Mouse (Mus musculus): ENCODE data around the gene Rslcan18.
A peak's percentile ranks its signal among the peaks of the same experiment; 100 is the strongest.
"Not testable (repeated sequence)": the region's sequence is repeated elsewhere in the genome, so short reads cannot be mapped to it uniquely, and the experiment has no call there.

Gene Rslcan18

DNA sequence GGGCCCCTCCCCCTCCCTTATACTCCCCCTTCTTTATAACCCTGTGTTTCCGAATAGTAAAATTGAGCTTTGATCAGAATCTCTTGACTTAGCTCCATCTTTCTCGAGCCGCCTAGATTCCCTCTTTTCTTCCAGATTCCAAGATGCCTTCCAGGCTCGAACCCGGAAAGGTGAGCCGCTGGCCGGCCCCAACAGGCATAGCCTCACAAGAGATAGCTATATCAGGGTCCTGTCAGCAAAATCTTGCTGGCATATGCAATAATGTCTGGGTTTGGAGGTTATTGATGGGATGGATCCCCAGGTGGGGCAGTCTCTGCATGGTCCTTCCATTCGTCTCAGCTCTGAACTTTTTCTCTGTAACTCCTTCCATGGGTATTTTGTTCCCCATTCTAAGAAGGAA is at the start of gene Rslcan18:
Rslcan18 (minus strand) TSS at position 101 of the 400 bp plus-strand sequence.
- DNase-seq = not testable (repeated sequence)

DNA sequence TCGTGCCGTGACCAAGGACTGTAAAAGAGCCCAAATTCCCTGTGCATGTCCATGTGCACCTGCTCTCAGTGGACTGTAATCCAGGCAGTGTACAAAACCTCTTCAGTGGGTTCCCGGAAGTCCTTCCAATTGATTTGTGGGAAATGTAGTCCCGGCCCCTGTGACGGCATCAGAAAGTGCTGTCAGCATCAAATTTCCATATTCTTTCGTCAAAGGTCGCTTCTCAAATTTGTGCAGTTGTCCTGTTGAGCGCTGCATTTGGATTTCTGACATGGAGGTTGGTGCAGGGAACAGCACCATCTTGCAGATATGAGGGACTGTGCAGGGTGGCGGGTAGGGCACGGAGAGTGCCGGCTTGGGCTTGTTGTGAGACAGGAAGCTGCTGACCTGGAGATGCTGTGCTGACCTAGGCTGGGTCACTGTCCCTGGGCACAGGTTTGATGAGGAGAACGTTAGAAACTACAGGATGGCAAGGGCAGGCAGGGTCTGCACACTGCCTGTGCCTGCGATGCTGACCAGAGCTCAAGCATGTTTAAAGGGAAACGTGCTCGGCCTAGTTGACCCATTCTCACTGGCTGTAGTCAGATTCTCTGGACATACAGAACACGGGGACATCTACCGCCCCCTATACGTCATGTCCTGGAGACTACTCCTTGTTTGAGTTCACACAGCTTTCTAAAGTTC is 12.1 kb upstream of the Rslcan18 start:
- DNase-seq = peak; percentile 57 to 73

DNA sequence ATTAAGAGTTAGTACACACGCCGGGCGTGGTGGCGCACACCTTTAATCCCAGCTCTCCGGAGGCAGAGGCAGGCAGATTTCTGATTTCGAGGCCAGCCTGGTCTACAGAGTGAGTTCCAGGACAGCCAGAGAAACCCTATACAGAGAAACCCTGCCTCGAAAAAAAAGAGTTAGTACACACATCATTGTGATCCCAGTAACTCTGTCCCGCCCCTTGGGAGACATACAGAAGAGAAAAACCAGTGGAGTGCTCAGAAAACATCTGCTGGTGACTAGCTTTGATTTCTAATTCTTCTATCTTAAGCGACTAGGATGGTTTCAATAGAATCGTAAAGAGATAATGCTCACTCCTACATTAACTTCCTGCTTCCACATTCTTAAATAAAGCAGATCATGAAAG is 11.4 kb upstream of the Rslcan18 start:
- DNase-seq = not testable (repeated sequence)

GRCm38 (mm10) chr13:67124460-67124859 is 8.4 kb upstream of the Rslcan18 start:
- DNase-seq = no peak

DNA sequence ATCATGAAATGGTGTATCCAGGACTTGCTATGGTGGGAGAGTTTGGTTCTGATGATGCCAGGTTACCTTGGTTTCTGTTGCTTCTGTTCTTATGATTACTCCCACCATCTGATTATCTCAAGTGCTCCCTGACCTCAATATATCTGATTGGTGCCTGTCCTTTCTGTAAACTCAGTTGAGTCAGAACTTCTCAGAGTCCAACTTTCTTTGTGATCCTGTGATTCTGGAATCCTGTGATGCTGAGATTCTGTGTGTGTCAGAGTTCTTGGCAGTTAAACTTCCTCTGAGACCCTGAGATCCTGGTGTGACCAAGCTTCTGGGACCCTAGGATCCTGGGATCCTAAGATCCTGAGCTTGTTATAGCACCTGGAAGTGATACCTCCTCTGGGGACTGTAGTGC is 5.3 kb upstream of the Rslcan18 start, which contains the start of gene Zfp759:
Zfp759 (plus strand) TSS at position 301 of the 400 bp plus-strand sequence.
- DNase-seq = not testable (repeated sequence)

DNA sequence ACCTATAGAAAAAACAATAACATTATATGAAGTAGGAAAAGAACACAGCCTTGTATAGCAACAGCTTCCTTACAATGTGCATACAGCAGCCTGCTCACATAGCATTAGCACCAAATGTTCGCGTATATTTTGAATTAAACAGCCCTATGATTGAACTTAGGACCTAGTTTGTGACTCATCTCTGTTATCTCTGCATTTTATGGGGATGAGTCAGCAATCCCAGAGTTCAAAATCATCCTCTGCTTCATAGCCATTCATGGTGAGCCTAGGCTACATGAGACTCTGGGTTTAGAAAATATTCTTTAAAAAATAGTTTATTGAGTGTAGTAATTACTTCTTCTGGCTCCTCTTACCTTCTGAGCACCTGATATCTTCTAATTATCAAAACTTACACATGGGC is 2.8 kb downstream of the Rslcan18 start:
- no peak for DNase-seq

DNA sequence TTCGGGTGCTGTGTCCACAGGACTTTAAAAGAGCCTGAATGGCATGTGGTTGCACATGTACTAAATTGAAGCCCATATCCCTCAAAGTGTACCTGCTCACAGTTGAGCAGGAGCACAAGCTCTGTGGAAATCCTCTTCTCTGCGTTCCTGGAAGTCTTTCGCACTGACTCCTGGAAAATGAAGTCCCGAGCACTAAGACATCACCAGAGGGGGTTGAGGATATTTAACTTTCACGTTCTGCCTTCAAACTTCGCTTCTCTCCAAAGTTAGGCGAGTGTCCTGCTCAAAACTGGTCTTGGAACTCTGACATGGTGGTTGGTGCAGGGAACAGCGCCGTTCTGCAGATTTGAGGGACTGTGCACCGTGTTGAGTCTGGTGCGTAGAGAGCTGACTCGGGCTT is 4.0 kb downstream of the Rslcan18 start:
- DNase-seq = no peak

- peak; percentile 27 to 45 for DNase-seq
Measured at GRCm38 (mm10) chr13:67108821-67109206, 7.2 kb downstream of the Rslcan18 start.

DNA sequence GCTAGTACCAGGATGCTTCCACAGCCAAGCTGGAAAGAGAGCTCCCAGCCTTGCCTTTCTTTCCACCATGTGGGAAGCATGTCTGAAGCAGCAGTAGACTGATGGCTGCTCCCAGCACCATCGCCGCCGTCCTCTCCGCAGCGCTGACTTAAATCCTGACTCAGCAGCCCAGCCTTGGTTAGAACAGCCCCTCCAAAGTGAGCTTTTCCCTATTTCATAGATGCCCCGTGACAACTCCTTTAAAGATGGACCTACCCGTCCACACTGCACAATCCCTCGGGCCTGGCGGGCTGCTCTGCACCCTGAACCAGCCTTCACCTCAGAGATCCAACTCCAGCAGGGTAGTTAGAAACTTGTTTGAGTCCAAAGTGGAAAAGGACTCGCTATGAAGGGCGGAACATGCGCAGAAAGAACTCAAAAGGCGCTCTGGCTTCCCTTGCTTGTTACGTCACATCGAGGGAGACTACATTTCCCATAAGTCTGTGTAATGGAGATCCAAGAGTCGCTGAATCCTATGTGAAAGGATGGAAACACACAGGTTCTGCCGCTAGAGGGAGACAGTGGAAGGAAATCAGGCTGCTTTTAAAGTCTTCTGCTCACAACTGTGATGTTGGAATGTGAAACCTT is 7.8 kb downstream of the Rslcan18 start, which contains the start of gene Gm28557:
Gm28557 (minus strand) TSS at position 411 of the 627 bp plus-strand sequence.
- peak; percentile 65 to 78 for DNase-seq

GRCm38 (mm10) chr13:67107681-67108080 is 8.4 kb downstream of the Rslcan18 start:
- no peak for DNase-seq

- no peak for DNase-seq
Measured at GRCm38 (mm10) chr13:67097876-67098275, 18.2 kb downstream of the Rslcan18 start, which contains the start of gene Zfp708. TSS of gene Zfp708 (minus strand) at chr13:67097976.

GRCm38 (mm10) chr13:67090154-67090553 is 25.9 kb downstream of the Rslcan18 start:
- no peak for DNase-seq

DNA sequence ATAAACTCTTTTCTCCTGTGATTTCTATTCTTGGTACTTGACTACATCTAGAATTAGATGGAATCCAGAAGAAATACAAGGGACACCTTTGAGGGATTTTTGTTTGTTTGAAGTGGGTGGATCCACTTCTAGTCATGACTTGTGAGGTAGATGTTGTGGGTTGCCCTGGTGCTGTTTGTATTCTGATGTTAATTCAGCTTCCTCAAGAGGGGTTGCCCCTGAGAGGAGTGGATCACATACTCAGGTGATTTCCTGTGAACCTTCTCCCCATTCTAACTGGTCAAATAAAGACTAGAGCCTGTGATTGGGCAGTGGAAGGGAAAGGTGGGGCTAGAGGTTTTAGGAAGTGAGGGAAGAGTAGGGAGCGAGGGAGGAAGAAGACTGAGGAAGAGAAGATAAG is 34.1 kb downstream of the Rslcan18 start:
- no peak for DNase-seq

GRCm38 (mm10) chr13:67081142-67081713 is 34.8 kb downstream of the Rslcan18 start:
- DNase-seq = peak; percentile 55 to 66

DNA sequence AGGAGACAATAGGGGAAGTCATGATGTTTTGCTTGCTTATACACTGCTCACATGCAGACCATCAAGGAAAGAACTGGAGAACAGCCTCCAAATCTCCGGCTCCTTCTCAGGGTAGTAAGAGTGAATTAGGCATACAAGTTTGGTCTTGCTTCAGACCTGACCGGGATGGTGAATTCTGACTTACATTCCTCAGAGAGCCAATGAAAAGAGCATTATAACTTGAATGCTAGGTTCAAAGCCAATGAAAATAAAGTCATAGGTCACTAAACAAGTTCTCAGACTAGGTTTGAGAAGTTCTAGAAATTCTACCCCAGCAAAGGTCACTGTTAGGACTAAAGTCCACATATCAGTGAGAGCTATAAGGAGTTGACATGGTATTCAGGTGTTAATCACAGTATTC is 38.8 kb downstream of the Rslcan18 start:
- no peak for DNase-seq

- DNase-seq = no peak
Measured at GRCm38 (mm10) chr13:67072786-67073185, 43.3 kb downstream of the Rslcan18 start.

DNA sequence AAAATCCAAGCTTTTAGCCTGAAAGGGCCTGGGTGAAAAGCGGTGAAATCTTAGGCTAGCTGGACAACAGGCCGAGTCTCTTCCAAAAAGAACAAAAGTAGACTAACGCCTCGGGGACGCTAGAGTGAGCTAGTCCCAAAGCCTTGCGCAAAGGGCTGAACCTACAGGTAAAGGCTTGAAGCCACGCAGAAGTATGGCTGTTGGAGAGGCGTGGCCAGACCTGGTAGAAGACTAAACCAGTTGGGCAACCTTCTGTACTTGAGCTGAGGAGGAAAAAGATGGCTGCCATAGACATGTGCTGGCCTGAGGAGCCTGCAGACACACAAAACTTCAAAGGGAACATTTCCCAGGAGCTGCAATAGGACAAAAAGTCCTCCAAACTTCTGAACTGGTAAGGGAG is 50.7 kb downstream of the Rslcan18 start:
- DNase-seq = no peak

- no peak for DNase-seq
Measured at GRCm38 (mm10) chr13:67062427-67062826, 53.6 kb downstream of the Rslcan18 start.

GRCm38 (mm10) chr13:67060786-67061358 is 55.2 kb downstream of the Rslcan18 start, which contains the start of gene Zfp712:
TSS of gene Zfp712 (minus strand) at chr13:67061170.
- DNase-seq = peak; percentile 77 to 86

DNA sequence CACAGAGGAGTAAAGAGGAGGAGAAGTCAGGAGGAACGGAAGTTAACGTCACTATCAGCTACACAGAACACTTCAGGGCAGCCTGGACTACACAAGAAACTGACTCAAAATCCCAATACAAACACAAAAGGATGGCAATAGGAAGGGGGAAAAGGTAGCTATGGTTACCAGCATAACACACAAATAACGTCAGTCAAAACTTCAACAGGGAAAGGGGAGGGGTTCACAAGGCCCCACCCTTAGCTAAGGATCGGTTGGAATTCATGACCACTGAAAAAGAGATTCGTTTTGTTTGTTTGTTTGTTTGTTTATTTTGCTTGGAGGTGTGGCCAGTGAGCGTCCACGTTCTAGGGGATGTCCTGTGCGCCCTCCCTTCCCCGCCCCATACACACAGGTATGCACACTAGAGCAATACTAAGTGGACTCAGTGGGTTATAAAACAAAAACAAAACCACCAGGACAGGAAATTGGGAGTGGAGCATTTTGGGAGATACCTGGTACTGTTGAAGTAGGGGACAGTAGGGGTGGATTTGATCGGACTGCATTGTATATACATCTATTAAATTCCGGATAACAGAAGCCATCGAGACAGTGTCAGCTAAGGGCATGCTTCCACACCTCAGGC is 55.8 kb downstream of the Rslcan18 start:
- DNase-seq = no peak
